Mouse (Mus musculus) frontal cortex, postnatal 10 days (tissue): ENCODE results near the gene Dffa.

Experiments used
- DNase-seq, 2 experiments: peaks; one replicate each; pipeline ENCODE4 v3.0.0; 2022; ENCODE audit warnings: low spot score in 2 of 2, mixed read lengths in 1 of 2

Gene Dffa

GRCm38 (mm10) chr4:149103875-149104561 is at the start of gene Dffa:
Gene Dffa (plus strand): TSS chr4:149104146.
- DNase-seq = peak; percentile 80 to 89

GRCm38 (mm10) chr4:149055847-149056246 is 48.1 kb upstream of the Dffa start:
- DNase-seq = no peak

- DNase-seq = no peak
These were observed 47.0 kb upstream of the Dffa start for GRCm38 (mm10) chr4:149056957-149057356.

GRCm38 (mm10) chr4:149057470-149057869 is 46.5 kb upstream of the Dffa start:
- no peak for DNase-seq

- DNase-seq = no peak
These were observed 45.6 kb upstream of the Dffa start for GRCm38 (mm10) chr4:149058298-149058697.

GRCm38 (mm10) chr4:149059713-149060112 is 44.2 kb upstream of the Dffa start:
- DNase-seq = no peak

- DNase-seq = no peak
These were observed 43.1 kb upstream of the Dffa start for GRCm38 (mm10) chr4:149060621-149061431.

GRCm38 (mm10) chr4:149061432-149061718 is 42.6 kb upstream of the Dffa start:
- DNase-seq = no peak

- no peak for DNase-seq
These were observed 41.3 kb upstream of the Dffa start for GRCm38 (mm10) chr4:149062406-149063318.

GRCm38 (mm10) chr4:149064061-149064854 is 39.7 kb upstream of the Dffa start:
- DNase-seq = no peak

GRCm38 (mm10) chr4:149066672-149067551 is 37.0 kb upstream of the Dffa start:
- no peak for DNase-seq

- no peak for DNase-seq
These were observed 28.9 kb upstream of the Dffa start for GRCm38 (mm10) chr4:149075073-149075472.

- peak; percentile 44 to 67 for DNase-seq
These were observed 27.9 kb upstream of the Dffa start for GRCm38 (mm10) chr4:149075871-149076575.

- DNase-seq = no peak
These were observed 25.7 kb upstream of the Dffa start for GRCm38 (mm10) chr4:149078261-149078660.

GRCm38 (mm10) chr4:149079629-149080028 is 24.3 kb upstream of the Dffa start:
- no peak for DNase-seq

GRCm38 (mm10) chr4:149080111-149080510 is 23.8 kb upstream of the Dffa start:
- DNase-seq = no peak

- DNase-seq = no peak
These were observed 22.4 kb upstream of the Dffa start for GRCm38 (mm10) chr4:149081528-149081927.

GRCm38 (mm10) chr4:149085381-149085780 is 18.6 kb upstream of the Dffa start:
- no peak for DNase-seq

GRCm38 (mm10) chr4:149091364-149091763 is 12.6 kb upstream of the Dffa start:
- DNase-seq = no peak

GRCm38 (mm10) chr4:149097956-149098355 is 6.0 kb upstream of the Dffa start:
- no peak for DNase-seq
